Mouse (Mus musculus) CH12.LX (cell line): ENCODE measurements around the gene Maml2.

ENCODE experiments used
- CTCF ChIP-seq, 2 experiments: IDR thresholded peaks in 1 of 2; conservative IDR thresholded peaks in 1 of 2; 2 replicates each; pipeline ENCODE4 v1.5.1; 2011 to 2012; ENCODE audit warnings: low read depth in 2 of 2, low read length in 2 of 2, improper control_type of control experiment in 1 of 2, inconsistent platforms in 1 of 2, mild to moderate bottlenecking in 1 of 2, moderate library complexity in 1 of 2
- ELF1 ChIP-seq: IDR thresholded peaks from 2 replicates; pipeline ENCODE4 v1.6.1; 2014; ENCODE audit warnings: low read depth, mild to moderate bottlenecking, inconsistent platforms, low read length, improper control_type of control experiment
- HCFC1 ChIP-seq: IDR thresholded peaks from 2 replicates; pipeline ENCODE4 v1.6.1; 2012; ENCODE audit warnings: low read depth, mild to moderate bottlenecking, inconsistent platforms, low read length, improper control_type of control experiment
- MAX ChIP-seq: IDR thresholded peaks from 2 replicates; pipeline ENCODE4 v1.6.1; 2011; ENCODE audit warnings: low read length, improper control_type of control experiment
- MXI1 ChIP-seq: IDR thresholded peaks from 2 replicates; pipeline ENCODE4 v1.6.1; 2011; ENCODE audit warnings: mild to moderate bottlenecking, low read depth, low read length, improper control_type of control experiment
- NRF1 ChIP-seq: IDR thresholded peaks from 2 replicates; pipeline ENCODE4 v1.6.1; 2014; ENCODE audit warnings: low read depth, mild to moderate bottlenecking, inconsistent platforms, low read length, improper control_type of control experiment, moderate library complexity
- PAX5 ChIP-seq: IDR thresholded peaks from 2 replicates; pipeline ENCODE4 v1.6.1; 2012; ENCODE audit warnings: low read length, inconsistent platforms, mixed read lengths
- POLR2AphosphoS2 ChIP-seq: IDR thresholded peaks from 2 replicates; pipeline ENCODE4 v1.6.1; 2011; ENCODE audit warnings: low read depth, low read length, improper control_type of control experiment
- SMC3 ChIP-seq: IDR thresholded peaks from 2 replicates; pipeline ENCODE4 v1.6.1; 2011; ENCODE audit warnings: low read depth, low read length, improper control_type of control experiment
- USF1 ChIP-seq: IDR thresholded peaks from 2 replicates; pipeline ENCODE4 v1.6.1; 2014; ENCODE audit warnings: low read depth, mild to moderate bottlenecking, inconsistent platforms, low read length, improper control_type of control experiment

- TF ChIP-seq MXI1 (no peak), NRF1 (no peak), CTCF (conservative IDR thresholded peaks at IDR 0.05 in 1 of 2, IDR thresholded peaks at IDR 0.05 in 1 of 2; ENCODE audit: low read depth in 2 of 2, low read length in 2 of 2) (no peak), ELF1 (no peak), SMC3 (no peak), USF1 (no peak), MAX (no peak; the same call in 1 of the 2 replicates), HCFC1 (no peak), POLR2AphosphoS2 (no peak), PAX5 (no peak)
Measured at GRCm38 (mm10) chr9:13466816-13467215, 169.1 kb downstream of the Maml2 start.
